Mouse (Mus musculus) thymus, postnatal 14 days (tissue): ENCODE results near the gene Khdrbs2.

Experiments used
- DNase-seq: peaks from one replicate; pipeline ENCODE4 v3.0.0; 2021

Khdrbs2 gene

GRCm38 (mm10) chr1:32172506-32173239 is at the start of gene Khdrbs2:
Khdrbs2 (plus strand) TSS chr1:32172714.
- DNase-seq = peak; percentile 4

- no peak for DNase-seq
Observed at GRCm38 (mm10) chr1:32174566-32174965, 2.1 kb downstream of the Khdrbs2 start.

- DNase-seq = no peak
Observed at GRCm38 (mm10) chr1:32199664-32200260, 27.2 kb downstream of the Khdrbs2 start.

GRCm38 (mm10) chr1:32248443-32248842 is 75.9 kb downstream of the Khdrbs2 start:
- no peak for DNase-seq

GRCm38 (mm10) chr1:32249602-32250001 is 77.1 kb downstream of the Khdrbs2 start:
- DNase-seq = no peak

- DNase-seq = no peak
Observed at GRCm38 (mm10) chr1:32250337-32250736, 77.8 kb downstream of the Khdrbs2 start.

- DNase-seq = no peak
Observed at GRCm38 (mm10) chr1:32258942-32259341, 86.4 kb downstream of the Khdrbs2 start.

- no peak for DNase-seq
Observed at GRCm38 (mm10) chr1:32270519-32270918, 98.0 kb downstream of the Khdrbs2 start.

- DNase-seq = no peak
Observed at GRCm38 (mm10) chr1:32294702-32295101, 122.2 kb downstream of the Khdrbs2 start.

GRCm38 (mm10) chr1:32301391-32301790 is 128.9 kb downstream of the Khdrbs2 start:
- DNase-seq = no peak

- DNase-seq = no peak
Observed at GRCm38 (mm10) chr1:32309074-32309473, 136.6 kb downstream of the Khdrbs2 start.

- DNase-seq = no peak
Observed at GRCm38 (mm10) chr1:32309637-32310036, 137.1 kb downstream of the Khdrbs2 start.

- no peak for DNase-seq
Observed at GRCm38 (mm10) chr1:32339108-32339507, 166.6 kb downstream of the Khdrbs2 start.

GRCm38 (mm10) chr1:32347538-32347937 is 175.0 kb downstream of the Khdrbs2 start:
- DNase-seq = no peak

GRCm38 (mm10) chr1:32352076-32352475 is 179.6 kb downstream of the Khdrbs2 start:
- DNase-seq = no peak

GRCm38 (mm10) chr1:32363539-32363938 is 191.0 kb downstream of the Khdrbs2 start:
- DNase-seq = no peak

GRCm38 (mm10) chr1:32397553-32397952 is 225.0 kb downstream of the Khdrbs2 start:
- DNase-seq = no peak

- DNase-seq = no peak
Observed at GRCm38 (mm10) chr1:32407651-32408050, 235.1 kb downstream of the Khdrbs2 start.

- DNase-seq = no peak
Observed at GRCm38 (mm10) chr1:32428410-32428809, 255.9 kb downstream of the Khdrbs2 start.

GRCm38 (mm10) chr1:32429493-32429892 is 257.0 kb downstream of the Khdrbs2 start:
- DNase-seq = no peak

GRCm38 (mm10) chr1:32430516-32430915 is 258.0 kb downstream of the Khdrbs2 start:
- DNase-seq = no peak

GRCm38 (mm10) chr1:32433118-32433517 is 260.6 kb downstream of the Khdrbs2 start:
- DNase-seq = no peak

GRCm38 (mm10) chr1:32443927-32444326 is 271.4 kb downstream of the Khdrbs2 start:
- DNase-seq = no peak

- no peak for DNase-seq
Observed at GRCm38 (mm10) chr1:32463103-32463516, 290.6 kb downstream of the Khdrbs2 start.

GRCm38 (mm10) chr1:32471022-32471421 is 298.5 kb downstream of the Khdrbs2 start:
- DNase-seq = no peak
